Mouse (Mus musculus) thymus, adult 2 months (tissue): ENCODE results near the gene Psap. TPM values are rescaled to one million over a fixed set of nuclear protein-coding genes. Genes with fewer than 3 reads are reported as not detected.
A peak's percentile ranks its signal among the peaks of the same experiment; 100 is the strongest.

Experiments
- DNase-seq: peaks from one replicate; pipeline ENCODE4 v3.0.0; 2021
- H3K27ac ChIP-seq: fragments of 200-500 bp; 2 replicates; pipeline ENCODE4 v1.5.1; 2012; ENCODE audit warnings: low read length, control low read depth; ENCODE audit not compliant: control insufficient read depth, insufficient read depth
- H3K27me3 ChIP-seq: fragments of 200-500 bp; 2 replicates; pipeline ENCODE4 v1.6.1; 2012; ENCODE audit warnings: mild to moderate bottlenecking, low read length, moderate library complexity, mixed read lengths; ENCODE audit not compliant: control insufficient read depth, insufficient read depth
- H3K36me3 ChIP-seq: fragments of 200-500 bp; 2 replicates; pipeline ENCODE4 v1.6.1; 2012; ENCODE audit warnings: mild to moderate bottlenecking, low read length, moderate library complexity; ENCODE audit not compliant: control insufficient read depth, insufficient read depth
- H3K4me1 ChIP-seq: fragments of 200-500 bp; replicated peaks from 2 replicates; pipeline ENCODE4 v1.6.1; 2012; ENCODE audit warnings: low read length; ENCODE audit not compliant: control insufficient read depth, insufficient read depth
- H3K4me3 ChIP-seq: fragments of 200-500 bp; 2 replicates; pipeline ENCODE4 v1.5.1; 2012; ENCODE audit warnings: mild to moderate bottlenecking, low read length, control low read depth, moderate library complexity; ENCODE audit not compliant: control insufficient read depth, insufficient read depth
- CTCF ChIP-seq: fragments of 200-500 bp; IDR thresholded peaks from 2 replicates; pipeline ENCODE4 v1.5.1; 2012; ENCODE audit warnings: mild to moderate bottlenecking, control low read depth, low read length, moderate library complexity, borderline replicate concordance; ENCODE audit not compliant: control insufficient read depth, poor library complexity, insufficient read depth; ENCODE audit errors: extremely low read depth
- POLR2A ChIP-seq: fragments of 200-500 bp; IDR thresholded peaks from 2 replicates; pipeline ENCODE4 v1.6.1; 2012; ENCODE audit warnings: mild to moderate bottlenecking, low read length, control low read depth, moderate library complexity; ENCODE audit not compliant: control insufficient read depth, poor library complexity, insufficient read depth; ENCODE audit errors: extremely low read depth
- WGBS: fragments of 180-500 bp; shearing (Covaris S2); methylation state at CpG from one replicate; pipeline ENCODE4 v1.1.7; 2018; 5-methylcytosine and 5-hydroxymethylcytosine counted together
- polyA plus RNA-seq: library from polyadenylated mRNA; depleted of rRNA; stranded (reverse); fragments of >200 nt; gene quantifications from 2 replicates; pipeline ENCODE4 v1.2.3, GENCODE M21; 2012

Psap gene
- polyA plus RNA-seq, 1 experiment, result 1,921 TPM

DNA sequence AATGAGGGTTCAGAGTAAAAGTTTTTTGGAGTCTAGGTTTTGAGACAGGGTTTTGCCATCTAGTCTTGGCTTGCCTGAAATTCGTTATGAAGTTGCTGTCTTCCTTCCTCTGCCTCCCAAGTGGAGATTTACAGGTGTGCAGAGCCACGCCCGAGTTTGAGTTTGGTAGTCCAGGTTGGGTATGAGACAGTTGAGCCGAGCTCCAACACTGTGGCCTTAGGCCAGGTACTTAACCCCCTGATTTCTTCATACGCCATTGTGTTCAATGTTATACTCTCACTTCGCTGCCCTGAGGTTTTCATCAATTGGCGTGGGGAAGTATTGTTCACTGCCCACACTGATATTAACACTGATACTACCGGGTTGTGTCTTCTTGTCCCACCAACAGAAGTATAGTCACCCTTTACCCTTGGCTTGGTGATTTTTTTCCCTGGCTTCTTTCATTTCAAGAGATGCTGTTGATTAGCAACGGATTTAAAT is 4.2 kb downstream of the Psap start:
- 62% methylated on average over 9 of the region's 9 CpGs for WGBS
- no peaks in the 10 kb centered on the region; the same call in 1 of the 2 replicates for H3K36me3 ChIP-seq
- no peak for DNase-seq
- no peak overlapping the region; the same call in 1 of the 2 replicates for H3K4me3 ChIP-seq
- no peaks in the 10 kb centered on the region for H3K27me3 ChIP-seq
- TF ChIP-seq POLR2A, result no peak
- no peak for TF ChIP-seq CTCF
- peaks cover 68% of the 10 kb centered on the region for H3K4me1 ChIP-seq
- peak overlapping the region; percentile 80 for H3K27ac ChIP-seq

DNA sequence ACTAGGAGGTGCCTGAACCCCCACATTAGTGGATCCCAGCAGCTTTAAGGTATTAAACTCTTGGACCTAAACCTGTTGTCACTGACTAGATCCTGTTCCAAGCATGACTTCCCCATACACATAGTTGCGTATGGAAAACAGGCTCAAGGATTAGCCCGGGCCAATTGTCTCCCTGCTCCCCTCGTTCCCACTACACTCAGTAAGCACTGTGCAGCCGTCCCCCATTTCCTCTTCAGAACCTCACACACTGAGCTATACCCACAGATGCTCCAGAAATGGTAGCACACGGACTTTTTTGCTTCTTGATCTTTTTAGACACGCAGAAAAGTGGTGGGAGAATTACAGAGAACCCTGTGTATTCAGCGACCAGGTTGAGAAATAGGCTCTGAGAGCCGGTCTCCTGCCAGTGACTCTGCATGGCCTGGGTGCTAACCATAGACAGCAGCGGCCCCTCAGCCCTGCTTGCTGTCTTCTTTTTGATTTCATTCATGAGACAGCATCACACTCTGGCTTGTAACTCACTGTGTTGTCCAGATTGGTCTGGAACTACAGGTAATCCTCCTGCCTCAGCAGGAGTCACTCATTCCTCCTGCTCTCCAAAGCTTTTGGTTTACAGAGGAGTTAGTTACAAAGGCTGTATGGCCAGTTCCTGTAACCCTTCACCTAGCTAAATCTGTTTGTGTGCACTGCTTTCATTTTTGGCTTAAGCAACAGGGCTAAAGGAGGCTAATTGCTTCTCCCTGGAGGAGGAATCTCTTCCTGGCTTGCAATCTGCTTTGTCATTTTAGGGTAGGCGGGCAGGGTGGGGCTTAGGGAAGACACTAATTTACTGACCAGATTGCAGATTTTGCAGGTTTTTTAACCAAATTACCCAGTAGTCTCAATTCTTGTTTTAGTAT is 4.9 kb downstream of the Psap start:
- DNase-seq, result peak; percentile 51
- Histone ChIP-seq H3K27me3 (no peaks in the 10 kb centered on the region), H3K4me1 (peaks cover 70% of the 10 kb centered on the region), H3K4me3 (peak overlapping the region; percentile 17), H3K27ac (peak overlapping the region; percentile 99), H3K36me3 (no peaks in the 10 kb centered on the region; the same call in 1 of the 2 replicates)
- no peak for TF ChIP-seq CTCF
- TF ChIP-seq POLR2A, result no peak
- WGBS, result 20% methylated on average over 10 of the region's 10 CpGs

DNA sequence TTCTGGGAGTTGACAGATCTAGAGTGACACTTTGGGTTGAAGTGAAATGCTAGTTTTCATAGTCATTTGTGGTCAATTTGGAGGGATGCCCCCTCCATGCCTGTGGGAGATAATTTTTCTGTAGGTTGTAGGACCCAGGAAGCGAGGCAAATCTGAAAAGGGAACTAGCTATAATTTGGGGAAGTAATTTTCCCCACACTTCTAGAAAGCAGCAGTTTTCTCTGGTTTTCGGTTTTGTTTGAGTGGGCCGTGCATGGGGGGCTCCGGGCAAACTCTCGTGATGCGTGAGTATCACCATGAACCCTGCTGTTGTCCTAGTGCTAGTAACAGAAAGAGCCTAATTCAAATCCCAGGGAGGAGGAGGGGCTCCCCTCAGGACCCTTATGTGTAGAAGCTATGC is 6.8 kb downstream of the Psap start:
- H3K4me1 ChIP-seq, result peaks cover 81% of the 10 kb centered on the region

DNA sequence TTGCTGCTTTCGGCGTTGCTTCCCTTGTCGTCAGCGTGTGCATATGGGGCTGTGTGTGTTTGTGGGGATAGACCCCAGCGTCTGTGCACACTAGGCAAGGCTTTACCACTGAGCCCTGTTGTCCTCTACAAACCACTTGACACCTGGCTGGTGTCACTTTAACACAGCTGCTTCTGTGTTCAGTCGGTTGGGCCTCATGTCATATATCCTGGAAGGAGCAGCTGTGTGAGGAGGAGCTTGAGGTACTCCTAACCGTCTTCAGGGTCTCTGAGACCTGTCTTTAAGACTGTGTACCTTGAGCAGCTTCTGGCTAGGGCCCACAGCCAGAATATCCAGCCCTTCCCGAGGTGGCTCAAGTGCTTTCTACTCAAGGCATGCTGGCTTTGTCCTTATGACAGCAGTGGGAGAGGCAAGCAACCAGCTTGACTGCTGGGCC is 7.3 kb downstream of the Psap start:
- TF ChIP-seq POLR2A, result peak; percentile 69; the same call in 1 of the 2 replicates
- no peak for TF ChIP-seq CTCF
- DNase-seq, result peak; percentile 81
- Histone ChIP-seq H3K27me3 (no peaks in the 10 kb centered on the region), H3K27ac (peak overlapping the region; percentile 99), H3K4me3 (peak overlapping the region; percentile 47), H3K36me3 (no peaks in the 10 kb centered on the region; the same call in 1 of the 2 replicates), H3K4me1 (peaks cover 83% of the 10 kb centered on the region)
- 4% methylated on average over 8 of the region's 8 CpGs for WGBS

More for the DNA sequence above, 6.8 kb downstream of the Psap start:
- TF ChIP-seq POLR2A (no peak), CTCF (no peak)
- Histone ChIP-seq H3K27me3 (no peaks in the 10 kb centered on the region), H3K4me3 (peak overlapping the region; percentile 7), H3K27ac (peak overlapping the region; percentile 99), H3K36me3 (no peaks in the 10 kb centered on the region; the same call in 1 of the 2 replicates)
- DNase-seq, result no peak
- WGBS, result 12% methylated on average over 6 of the region's 6 CpGs

DNA sequence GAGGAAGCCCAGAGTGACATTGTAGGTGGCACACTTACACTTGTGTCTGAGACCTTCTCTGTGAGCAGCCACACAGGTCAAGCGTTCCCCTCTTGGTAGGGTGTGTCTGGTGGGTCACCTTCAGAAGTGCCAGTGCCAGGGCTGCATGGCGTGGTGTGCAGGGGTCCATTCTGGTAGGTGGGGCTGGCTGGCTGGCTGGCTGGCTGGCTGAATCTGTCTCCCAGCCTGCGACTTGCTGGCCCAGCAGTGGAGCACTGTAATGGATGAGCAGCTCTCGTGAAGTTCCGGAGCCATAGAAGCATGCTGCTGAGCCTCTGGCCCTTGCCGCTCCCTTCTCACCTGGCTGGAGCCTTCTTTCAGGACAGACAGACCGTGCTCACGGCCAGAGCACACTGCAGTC is 7.8 kb downstream of the Psap start:
- Histone ChIP-seq H3K27ac (peak overlapping the region; percentile 99), H3K27me3 (no peaks in the 10 kb centered on the region), H3K4me1 (peaks cover 83% of the 10 kb centered on the region), H3K4me3 (peak overlapping the region; percentile 47), H3K36me3 (no peaks in the 10 kb centered on the region; the same call in 1 of the 2 replicates)
- WGBS, result 56% methylated on average over 8 of the region's 8 CpGs
- no peak for TF ChIP-seq POLR2A
- TF ChIP-seq CTCF, result no peak
- DNase-seq, result no peak

DNA sequence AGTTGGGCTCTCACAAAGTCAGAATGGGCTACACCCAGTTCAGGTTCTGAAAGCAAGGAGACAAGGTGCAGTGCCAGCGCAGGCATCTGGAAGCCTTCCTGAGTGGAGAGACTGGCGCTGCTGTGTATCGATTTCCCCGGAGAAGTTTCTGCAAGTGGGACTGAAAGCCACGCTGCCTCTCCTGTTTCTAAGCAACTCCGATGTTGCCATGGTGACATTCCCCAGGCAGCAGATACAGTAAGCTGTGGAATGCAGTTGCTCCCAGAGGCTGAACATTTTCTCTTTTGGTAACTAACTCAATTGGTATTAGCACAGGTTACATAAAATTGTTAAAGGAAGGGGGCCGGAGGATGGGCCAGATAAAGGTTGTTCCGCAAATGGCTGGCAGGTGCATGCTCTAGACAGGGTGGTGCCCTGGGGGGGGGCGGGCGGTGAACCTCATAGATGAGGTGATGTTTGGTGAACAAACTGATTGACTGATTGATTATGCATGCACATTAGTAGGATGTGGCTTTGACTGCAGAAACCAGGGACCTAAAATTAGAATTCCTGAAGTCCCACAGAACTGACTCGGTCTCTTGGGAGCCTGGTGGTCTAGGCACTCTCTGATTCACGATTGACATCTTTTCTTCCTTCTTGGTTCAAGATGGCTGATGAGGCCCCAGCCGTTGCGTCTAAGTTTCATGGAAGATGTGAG is 8.4 kb downstream of the Psap start:
- Histone ChIP-seq H3K27me3 (no peaks in the 10 kb centered on the region), H3K4me3 (peak overlapping the region; percentile 47), H3K4me1 (peaks cover 82% of the 10 kb centered on the region), H3K27ac (peak overlapping the region; percentile 99), H3K36me3 (no peaks in the 10 kb centered on the region; the same call in 1 of the 2 replicates)
- WGBS, result 80% methylated on average over 14 of the region's 14 CpGs
- DNase-seq, result no peak
- TF ChIP-seq POLR2A (no peak), CTCF (no peak)
